Comparison of ENCODE assay signal across 9 mouse cellular contexts in the genomic region with DNA sequence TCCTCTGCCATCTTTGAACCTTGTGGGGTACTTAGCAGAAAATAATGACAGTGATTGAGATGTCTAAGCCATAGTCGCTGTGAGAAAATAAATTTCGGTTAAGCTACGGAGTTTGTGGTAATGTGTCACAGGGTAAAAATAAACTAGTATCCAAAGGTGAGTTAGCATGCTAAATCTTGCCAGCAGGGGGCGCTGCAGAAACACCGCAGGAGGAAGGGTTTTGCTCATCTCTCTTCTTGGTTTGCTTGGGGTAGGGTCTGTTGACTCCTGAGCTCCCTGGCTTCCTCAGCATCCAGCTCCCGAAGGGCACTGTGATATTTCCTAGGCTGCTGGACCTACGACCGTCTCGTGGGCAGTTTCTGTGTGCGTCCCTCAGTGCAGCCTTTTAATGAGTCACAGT. TPM values are rescaled to one million over a fixed set of nuclear protein-coding genes. Genes with fewer than 3 reads are reported as not detected.
A peak's percentile ranks its signal among the peaks of the same experiment; 100 is the strongest.
DNase-seq lines count a peak whose midpoint lies in the region; ATAC-seq and TF ChIP-seq lines count a peak whose summit lies in the region.
"Had no signal": no experiment of that assay in that cellular context is flagged by ENCODE, and none has a peak within 500 bp of the region (broad histone marks: within the 10 kb centered on the region; RNA-seq: fewer than 3 reads in every experiment).

No protein-coding gene starts in this region.

- H3K4me2 ChIP-seq in forebrain, postnatal 0 days (ENCODE audit: low read depth) = no peak overlapping the region
- H3K4me2 ChIP-seq in forebrain, embryonic 16.5 days (ENCODE audit: low read length) = no peak overlapping the region
- no peak overlapping the region for H3K4me2 ChIP-seq in midbrain, embryonic 14.5 days (ENCODE audit: low read length)
- no peak overlapping the region for H3K4me2 ChIP-seq in midbrain, embryonic 13.5 days (replicated peaks)
- H3K4me2 ChIP-seq: hindbrain, embryonic 15.5 days had no signal

- TF ChIP-seq CTCF in forebrain, postnatal 0 days (IDR thresholded peaks at IDR 0.05; ENCODE audit: low read depth) = peak; percentile 56

- no peaks in the 10 kb centered on the region for H3K9me3 ChIP-seq in forebrain, postnatal 0 days (ENCODE audit: low read length)
- no peaks in the 10 kb centered on the region for H3K9me3 ChIP-seq in forebrain, embryonic 16.5 days (ENCODE audit: control insufficient read depth, low read length)
- H3K9me3 ChIP-seq in midbrain, embryonic 14.5 days (ENCODE audit: control insufficient read depth, low read length) = no peaks in the 10 kb centered on the region
- no peaks in the 10 kb centered on the region for H3K9me3 ChIP-seq in midbrain, embryonic 13.5 days
- H3K9me3 ChIP-seq: hindbrain, embryonic 15.5 days had no signal

- ATAC-seq in forebrain, postnatal 0 days = no peak
- no peak for ATAC-seq in forebrain, embryonic 16.5 days
- ATAC-seq in midbrain, embryonic 14.5 days (ENCODE audit: low FRiP score, low TSS enrichment) = no peak
- no peak for ATAC-seq in midbrain, embryonic 13.5 days

- 61% methylated on average over 10 of the region's 10 CpGs for WGBS in forebrain, postnatal 0 days
- 56% methylated on average over 10 of the region's 10 CpGs for WGBS in forebrain, embryonic 16.5 days
- 56% methylated on average over 10 of the region's 10 CpGs for WGBS in midbrain, embryonic 14.5 days
- WGBS in midbrain, embryonic 13.5 days = 56% methylated on average over 10 of the region's 10 CpGs

- H3K4me1 ChIP-seq in forebrain, postnatal 0 days (ENCODE audit: insufficient read depth) = no peaks in the 10 kb centered on the region
- no peaks in the 10 kb centered on the region for H3K4me1 ChIP-seq in forebrain, embryonic 16.5 days (replicated peaks; ENCODE audit: control insufficient read depth, insufficient read depth, low read length)
- no peaks in the 10 kb centered on the region for H3K4me1 ChIP-seq in midbrain, embryonic 14.5 days (ENCODE audit: control insufficient read depth, insufficient read depth, low read length)
- no peaks in the 10 kb centered on the region for H3K4me1 ChIP-seq in midbrain, embryonic 13.5 days (replicated peaks)
- H3K4me1 ChIP-seq: hindbrain, embryonic 15.5 days had no signal

- no peak overlapping the region for H3K4me3 ChIP-seq in forebrain, postnatal 0 days (ENCODE audit: low read depth, low read length)
- H3K4me3 ChIP-seq in forebrain, embryonic 16.5 days (replicated peaks; ENCODE audit: low read length) = no peak overlapping the region
- H3K4me3 ChIP-seq in midbrain, embryonic 14.5 days (replicated peaks; ENCODE audit: low read depth, low read length) = no peak overlapping the region
- H3K4me3 ChIP-seq in midbrain, embryonic 13.5 days (replicated peaks) = no peak overlapping the region
- H3K4me3 ChIP-seq: hindbrain, embryonic 15.5 days had no signal

- no peaks in the 10 kb centered on the region for H3K36me3 ChIP-seq in forebrain, postnatal 0 days (ENCODE audit: insufficient read depth)
- no peaks in the 10 kb centered on the region for H3K36me3 ChIP-seq in forebrain, embryonic 16.5 days (ENCODE audit: control insufficient read depth, insufficient read depth)
- no peaks in the 10 kb centered on the region for H3K36me3 ChIP-seq in midbrain, embryonic 14.5 days (ENCODE audit: control insufficient read depth, insufficient read depth, low read length)
- H3K36me3 ChIP-seq in midbrain, embryonic 13.5 days = no peaks in the 10 kb centered on the region
- H3K36me3 ChIP-seq: hindbrain, embryonic 15.5 days had no signal

- intact Hi-C loops in left cerebral cortex, postnatal 36 days (cut with DNase I) = no loop called here

- no peak overlapping the region for H3K9ac ChIP-seq in forebrain, postnatal 0 days
- H3K9ac ChIP-seq in forebrain, embryonic 16.5 days (replicated peaks; ENCODE audit: low read depth, low read length) = no peak overlapping the region
- H3K9ac ChIP-seq in midbrain, embryonic 14.5 days (replicated peaks; ENCODE audit: low read length) = no peak overlapping the region
- H3K9ac ChIP-seq in midbrain, embryonic 13.5 days (replicated peaks) = no peak overlapping the region
- H3K9ac ChIP-seq: hindbrain, embryonic 15.5 days had no signal

- 0 out of 2 replicates have a peak, but pooled peaks cover 3% of the 10 kb centered on the region for H3K27me3 ChIP-seq in forebrain, postnatal 0 days (ENCODE audit: insufficient read depth, low read length)
- 0 out of 2 replicates have a peak, but pooled peaks cover 2% of the 10 kb centered on the region for H3K27me3 ChIP-seq in forebrain, embryonic 16.5 days (replicated peaks; ENCODE audit: control insufficient read depth, insufficient read depth, low read length)
- no peaks in the 10 kb centered on the region for H3K27me3 ChIP-seq in midbrain, embryonic 14.5 days (ENCODE audit: control insufficient read depth, insufficient read depth, low read length)
- 0 out of 2 replicates have a peak, but pooled peaks cover 9% of the 10 kb centered on the region for H3K27me3 ChIP-seq in midbrain, embryonic 13.5 days

- DNase-seq in forebrain, postnatal 0 days = no peak
- DNase-seq in midbrain, embryonic 14.5 days = peak; percentile 15
- DNase-seq in c-Kit-positive CD71-positive TER-119-positive erythroid progenitor cells, embryonic 14.5 days (ENCODE audit: low spot score) = peak; percentile 20
- DNase-seq in lung, postnatal 10 days = peak; percentile 37
- DNase-seq in thymus, postnatal 10 days (ENCODE audit: low spot score in 2 of 2) = peak; percentile 35 to 71
- no peak for DNase-seq in left cerebral cortex, postnatal 36 days (ENCODE audit: low spot score in 2 of 2)

- no peak overlapping the region for H3K27ac ChIP-seq in forebrain, postnatal 0 days (ENCODE audit: low read depth, low read length)
- H3K27ac ChIP-seq in forebrain, embryonic 16.5 days (ENCODE audit: low read length) = no peak overlapping the region
- H3K27ac ChIP-seq in midbrain, embryonic 14.5 days (replicated peaks; ENCODE audit: low read depth, low read length) = no peak overlapping the region
- no peak overlapping the region for H3K27ac ChIP-seq in midbrain, embryonic 13.5 days
- H3K27ac ChIP-seq: hindbrain, embryonic 15.5 days had no signal

RNA-seq across cellular contexts. Expression of a gene that starts 12.7 kb away (rescaled TPM):
- total RNA-seq in forebrain, postnatal 0 days (2014; rRNA removed) = 60.0 and 78.6 TPM in 2 replicates
- polyA plus RNA-seq in forebrain, postnatal 0 days (2015; fragmentation: Nextera tagmentation; extraction: Ambion mirVana) = 90.6 and 106 TPM in 2 replicates
- polyA plus RNA-seq in forebrain, embryonic 16.5 days (2015; fragmentation: Nextera tagmentation; extraction: Ambion mirVana) = 93.1 and 95.6 TPM in 2 replicates
- polyA plus RNA-seq in midbrain, embryonic 14.5 days (2014; fragmentation: Nextera tagmentation; extraction: Ambion mirVana) = 77.1 and 93.9 TPM in 2 replicates
- polyA plus RNA-seq in midbrain, embryonic 13.5 days (2015; fragmentation: Nextera tagmentation; extraction: Ambion mirVana) = 94.4 and 105 TPM in 2 replicates
- total RNA-seq in left cerebral cortex, postnatal 36 days (2021) = 10 to 100 TPM; 30.2 to 33.3 TPM

RNA-seq across cellular contexts. Expression of a gene that starts 23.1 kb away (rescaled TPM):
- total RNA-seq in forebrain, postnatal 0 days (2014; rRNA removed) = 52.5 and 53.9 TPM in 2 replicates
- polyA plus RNA-seq in forebrain, postnatal 0 days (2015; fragmentation: Nextera tagmentation; extraction: Ambion mirVana) = 8.7 and 9.1 TPM in 2 replicates
- polyA plus RNA-seq in forebrain, embryonic 16.5 days (2015; fragmentation: Nextera tagmentation; extraction: Ambion mirVana) = 8.2 and 8.3 TPM in 2 replicates
- polyA plus RNA-seq in midbrain, embryonic 14.5 days (2014; fragmentation: Nextera tagmentation; extraction: Ambion mirVana) = 8.5 and 11.1 TPM in 2 replicates
- 4.6 and 5.0 TPM in 2 replicates for polyA plus RNA-seq in midbrain, embryonic 13.5 days (2015; fragmentation: Nextera tagmentation; extraction: Ambion mirVana)
- 10 to 100 TPM; 46.3 to 52.0 TPM for total RNA-seq in left cerebral cortex, postnatal 36 days (2021)

RNA-seq across cellular contexts. Expression of a gene that starts 39.4 kb away (rescaled TPM):
- 3.1 and 4.9 TPM in 2 replicates for total RNA-seq in forebrain, postnatal 0 days (2014; rRNA removed)
- 3.4 and 3.6 TPM in 2 replicates for polyA plus RNA-seq in forebrain, postnatal 0 days (2015; fragmentation: Nextera tagmentation; extraction: Ambion mirVana)
- 2.1 and 3.8 TPM in 2 replicates for polyA plus RNA-seq in forebrain, embryonic 16.5 days (2015; fragmentation: Nextera tagmentation; extraction: Ambion mirVana)
- polyA plus RNA-seq in midbrain, embryonic 14.5 days (2014; fragmentation: Nextera tagmentation; extraction: Ambion mirVana) = 1.1 and 2.1 TPM in 2 replicates
- 2.6 and 3.4 TPM in 2 replicates for polyA plus RNA-seq in midbrain, embryonic 13.5 days (2015; fragmentation: Nextera tagmentation; extraction: Ambion mirVana)
- total RNA-seq in left cerebral cortex, postnatal 36 days (2021) = 1 to 10 TPM; 3.0 to 4.2 TPM

Comparison
In these comparisons a context has a peak if more than half of its experiments do, and no peak if none do; other contexts are left out.
1. DNase-seq: peak in midbrain, embryonic 14.5 days (single experiment), c-Kit-positive CD71-positive TER-119-positive erythroid progenitor cells, embryonic 14.5 days (single experiment), lung, postnatal 10 days (single experiment) and thymus, postnatal 10 days (2 of 2); none in forebrain, postnatal 0 days (single experiment) and left cerebral cortex, postnatal 36 days (0 of 2).